Mouse (Mus musculus): ENCODE results near the gene Kit. TPM values are rescaled to one million over a fixed set of nuclear protein-coding genes. Genes with fewer than 3 reads are reported as not detected.

Kit gene
- total and polyA plus RNA-seq, 3 experiments: 109 to 1,098 (median 576) TPM

- no peak for ATAC-seq (ENCODE audit: extremely low read depth, insufficient number of reproducible peaks, low FRiP score, poor library complexity, severe bottlenecking)
Measured at GRCm38 (mm10) chr5:75623520-75623919, 48.8 kb downstream of the Kit start.

GRCm38 (mm10) chr5:75623993-75624706 is 49.4 kb downstream of the Kit start:
- ATAC-seq (ENCODE audit: extremely low read depth, insufficient number of reproducible peaks, low FRiP score, poor library complexity, severe bottlenecking) (peak; percentile 24; the same call in 1 of the 2 replicates), DNase-seq (ENCODE audit: low spot score) (no peak)
- Histone ChIP-seq H3K4me3 (ENCODE audit: low read depth, low read length) (peak overlapping the region; percentile 37; the same call in 1 of the 2 replicates), H3K27me3 (ENCODE audit: insufficient read depth, low read length) (no peaks in the 10 kb centered on the region), H3K9me3 (replicated peaks) (no peaks in the 10 kb centered on the region), H3K4me1 (ENCODE audit: insufficient read depth, low read depth, low read length) (peaks cover 82% of the 10 kb centered on the region), H3K36me3 (replicated peaks) (peaks cover 99% of the 10 kb centered on the region)
- TF ChIP-seq TAL1 (conservative IDR thresholded peaks at IDR 0.05; ENCODE audit: low read depth, low read length) (no peak), GATA2 (IDR thresholded peaks at IDR 0.05; ENCODE audit: borderline replicate concordance, low read depth, low read length) (no peak), CTCF (IDR thresholded peaks at IDR 0.05; ENCODE audit: low read depth, low read length) (no peak), POLR2AphosphoS5 (IDR thresholded peaks at IDR 0.05; ENCODE audit: insufficient replicate concordance, low read depth, low read length) (0 out of 2 replicates have a peak, but pooled peaks have one; percentile 21), GATA1 (IDR thresholded peaks at IDR 0.05; ENCODE audit: borderline replicate concordance, low read length) (no peak)

More at GRCm38 (mm10) chr5:75623520-75623919, 48.8 kb downstream of the Kit start:
- peaks cover 96% of the 10 kb centered on the region for H3K36me3 ChIP-seq (replicated peaks)
- H3K4me3 ChIP-seq (ENCODE audit: low read depth, low read length): no peak overlapping the region; the same call in 1 of the 2 replicates
- H3K9me3 ChIP-seq (replicated peaks): no peaks in the 10 kb centered on the region
- H3K27me3 ChIP-seq (ENCODE audit: insufficient read depth, low read length): no peaks in the 10 kb centered on the region
- H3K4me1 ChIP-seq (ENCODE audit: insufficient read depth, low read depth, low read length): peaks cover 79% of the 10 kb centered on the region
- TF ChIP-seq TAL1 (conservative IDR thresholded peaks at IDR 0.05; ENCODE audit: low read depth, low read length) (no peak), GATA1 (IDR thresholded peaks at IDR 0.05; ENCODE audit: borderline replicate concordance, low read length) (no peak)
- DNase-seq (ENCODE audit: low spot score): no peak

- Histone ChIP-seq H3K4me3 (ENCODE audit: low read depth, low read length) (no peak overlapping the region), H3K9me3 (replicated peaks) (no peaks in the 10 kb centered on the region), H3K27me3 (ENCODE audit: insufficient read depth, low read length) (no peaks in the 10 kb centered on the region), H3K4me1 (ENCODE audit: insufficient read depth, low read depth, low read length) (peaks cover 86% of the 10 kb centered on the region), H3K36me3 (replicated peaks) (peaks cover 99% of the 10 kb centered on the region)
- TF ChIP-seq POLR2AphosphoS5 (IDR thresholded peaks at IDR 0.05; ENCODE audit: insufficient replicate concordance, low read depth, low read length) (no peak), CTCF (IDR thresholded peaks at IDR 0.05; ENCODE audit: low read depth, low read length) (no peak), GATA1 (IDR thresholded peaks at IDR 0.05; ENCODE audit: borderline replicate concordance, low read length) (no peak), GATA2 (IDR thresholded peaks at IDR 0.05; ENCODE audit: borderline replicate concordance, low read depth, low read length) (no peak), TAL1 (conservative IDR thresholded peaks at IDR 0.05; ENCODE audit: low read depth, low read length) (no peak)
- DNase-seq (ENCODE audit: low spot score) (no peak), ATAC-seq (ENCODE audit: extremely low read depth, insufficient number of reproducible peaks, low FRiP score, poor library complexity, severe bottlenecking) (no peak)
Measured at GRCm38 (mm10) chr5:75625059-75625458, 50.3 kb downstream of the Kit start.

- Histone ChIP-seq H3K36me3 (replicated peaks) (peaks cover 98% of the 10 kb centered on the region), H3K9me3 (replicated peaks) (no peaks in the 10 kb centered on the region), H3K27me3 (ENCODE audit: insufficient read depth, low read length) (no peaks in the 10 kb centered on the region), H3K4me1 (ENCODE audit: insufficient read depth, low read depth, low read length) (peaks cover 85% of the 10 kb centered on the region), H3K4me3 (ENCODE audit: low read depth, low read length) (no peak overlapping the region)
- DNase-seq (ENCODE audit: low spot score) (no peak), ATAC-seq (ENCODE audit: extremely low read depth, insufficient number of reproducible peaks, low FRiP score, poor library complexity, severe bottlenecking) (no peak)
- TF ChIP-seq TAL1 (conservative IDR thresholded peaks at IDR 0.05; ENCODE audit: low read depth, low read length) (no peak), CTCF (IDR thresholded peaks at IDR 0.05; ENCODE audit: low read depth, low read length) (no peak), GATA2 (IDR thresholded peaks at IDR 0.05; ENCODE audit: borderline replicate concordance, low read depth, low read length) (no peak), POLR2AphosphoS5 (IDR thresholded peaks at IDR 0.05; ENCODE audit: insufficient replicate concordance, low read depth, low read length) (no peak), GATA1 (IDR thresholded peaks at IDR 0.05; ENCODE audit: borderline replicate concordance, low read length) (no peak)
Measured at GRCm38 (mm10) chr5:75626284-75626683, 51.6 kb downstream of the Kit start.

- peaks cover 85% of the 10 kb centered on the region for H3K4me1 ChIP-seq (ENCODE audit: insufficient read depth, low read depth, low read length)
- H3K9me3 ChIP-seq (replicated peaks): no peaks in the 10 kb centered on the region
- peaks cover 98% of the 10 kb centered on the region for H3K36me3 ChIP-seq (replicated peaks)
- DNase-seq (ENCODE audit: low spot score) (no peak), ATAC-seq (ENCODE audit: extremely low read depth, insufficient number of reproducible peaks, low FRiP score, poor library complexity, severe bottlenecking) (no peak)
- H3K27me3 ChIP-seq (ENCODE audit: insufficient read depth, low read length): no peaks in the 10 kb centered on the region
- TF ChIP-seq GATA1 (IDR thresholded peaks at IDR 0.05; ENCODE audit: borderline replicate concordance, low read length) (no peak), CTCF (IDR thresholded peaks at IDR 0.05; ENCODE audit: low read depth, low read length) (no peak), POLR2AphosphoS5 (IDR thresholded peaks at IDR 0.05; ENCODE audit: insufficient replicate concordance, low read depth, low read length) (no peak), TAL1 (conservative IDR thresholded peaks at IDR 0.05; ENCODE audit: low read depth, low read length) (no peak), GATA2 (IDR thresholded peaks at IDR 0.05; ENCODE audit: borderline replicate concordance, low read depth, low read length) (no peak)
- H3K4me3 ChIP-seq (ENCODE audit: low read depth, low read length): no peak overlapping the region
Measured at GRCm38 (mm10) chr5:75626703-75627102, 52.0 kb downstream of the Kit start.

- no peak for TF ChIP-seq GATA2 (IDR thresholded peaks at IDR 0.05; ENCODE audit: borderline replicate concordance, low read depth, low read length)
- no peak for TF ChIP-seq POLR2AphosphoS5 (IDR thresholded peaks at IDR 0.05; ENCODE audit: insufficient replicate concordance, low read depth, low read length)
- no peak for TF ChIP-seq CTCF (IDR thresholded peaks at IDR 0.05; ENCODE audit: low read depth, low read length)
- no peak for TF ChIP-seq TAL1 (conservative IDR thresholded peaks at IDR 0.05; ENCODE audit: low read depth, low read length)
- TF ChIP-seq GATA1 (IDR thresholded peaks at IDR 0.05; ENCODE audit: borderline replicate concordance, low read length): no peak
- Histone ChIP-seq H3K4me1 (ENCODE audit: insufficient read depth, low read depth, low read length) (peaks cover 71% of the 10 kb centered on the region), H3K9me3 (replicated peaks) (no peaks in the 10 kb centered on the region)
Measured at GRCm38 (mm10) chr5:75632257-75632656, 57.5 kb downstream of the Kit start.

More at GRCm38 (mm10) chr5:75632257-75632656, 57.5 kb downstream of the Kit start:
- Histone ChIP-seq H3K4me3 (ENCODE audit: low read depth, low read length) (no peak overlapping the region), H3K36me3 (replicated peaks) (peaks cover 95% of the 10 kb centered on the region), H3K27me3 (ENCODE audit: insufficient read depth, low read length) (no peaks in the 10 kb centered on the region)
- ATAC-seq (ENCODE audit: extremely low read depth, insufficient number of reproducible peaks, low FRiP score, poor library complexity, severe bottlenecking): no peak
- DNase-seq (ENCODE audit: low spot score): no peak
